Mouse (Mus musculus) embryonic facial prominence, embryonic 13.5 days (tissue): Measurements from ENCODE around the gene Lrp3. TPM values are rescaled to one million over a fixed set of nuclear protein-coding genes. Genes with fewer than 3 reads are reported as not detected.
A peak's percentile ranks its signal among the peaks of the same experiment; 100 is the strongest.

Source experiments
- ATAC-seq: fragments of 200-750 bp; cut with Nextera tagmentation; 2 replicates; pipeline ENCODE4 v1.8.0; 2017; ENCODE audit warnings: low read depth; ENCODE audit not compliant: insufficient number of reproducible peaks, insufficient read depth, low FRiP score, low TSS enrichment
- H3K27ac ChIP-seq: fragments of 300-500 bp; sonication (generic); 2 replicates; pipeline ENCODE4 v1.5.1; 2015; ENCODE audit warnings: moderate library complexity, mild to moderate bottlenecking, inconsistent platforms
- H3K27me3 ChIP-seq: fragments of 300-500 bp; sonication (generic); 2 replicates; pipeline ENCODE4 v1.6.1; 2015; ENCODE audit warnings: mild to moderate bottlenecking, inconsistent platforms
- H3K36me3 ChIP-seq: fragments of 300-500 bp; sonication (generic); 2 replicates; pipeline ENCODE4 v1.6.1; 2015; ENCODE audit warnings: mild to moderate bottlenecking, inconsistent platforms
- H3K4me1 ChIP-seq: fragments of 300-500 bp; sonication (generic); 2 replicates; pipeline ENCODE4 v1.6.1; 2015; ENCODE audit warnings: inconsistent platforms
- H3K4me2 ChIP-seq: fragments of 300-500 bp; sonication (generic); 2 replicates; pipeline ENCODE4 v1.6.1; 2015; ENCODE audit warnings: moderate library complexity, mild to moderate bottlenecking, inconsistent platforms
- H3K4me3 ChIP-seq: fragments of 300-500 bp; sonication (generic); 2 replicates; pipeline ENCODE4 v1.5.1; 2015; ENCODE audit warnings: mild to moderate bottlenecking, inconsistent platforms
- H3K9ac ChIP-seq: fragments of 300-500 bp; sonication (generic); 2 replicates; pipeline ENCODE4 v1.6.1; 2015; ENCODE audit warnings: mild to moderate bottlenecking, inconsistent platforms
- H3K9me3 ChIP-seq: fragments of 300-500 bp; sonication (generic); 2 replicates; pipeline ENCODE4 v1.6.1; 2016; ENCODE audit warnings: inconsistent platforms
- WGBS: fragments of 180-500 bp; shearing (Covaris S2); methylation state at CpG from one replicate; pipeline ENCODE4 v1.1.7; 2015; ENCODE audit warnings: mixed read lengths; 5-methylcytosine and 5-hydroxymethylcytosine counted together
- polyA plus RNA-seq: library from polyadenylated mRNA; unstranded; fragments of >200 nt; fragmentation: Nextera tagmentation; extraction: Ambion mirVana; gene quantifications from 2 replicates; pipeline ENCODE4 v1.2.1, GENCODE M21; 2015

Lrp3 gene
- polyA plus RNA-seq, 1 experiment from 2014 or later = 10.3 TPM

- Histone ChIP-seq H3K36me3 (no peaks in the 10 kb centered on the region), H3K9me3 (0 out of 2 replicates have a peak, but pooled peaks cover 6% of the 10 kb centered on the region), H3K9ac (no peak overlapping the region), H3K4me2 (peak overlapping the region; percentile 61; the same call in 1 of the 2 replicates), H3K4me1 (peaks cover 16% of the 10 kb centered on the region; the same call in 1 of the 2 replicates), H3K27me3 (no peaks in the 10 kb centered on the region), H3K27ac (no peak overlapping the region), H3K4me3 (no peak overlapping the region)
- WGBS = 30% methylated on average over 13 of the region's 13 CpGs
- no peak for ATAC-seq
Measured at GRCm38 (mm10) chr7:35232796-35233455, 17.6 kb upstream of the Lrp3 start.

GRCm38 (mm10) chr7:35230333-35230732 lies 15.0 kb upstream of the Lrp3 start:
- ATAC-seq = no peak
- Histone ChIP-seq H3K4me2 (no peak overlapping the region), H3K27ac (no peak overlapping the region), H3K4me1 (peaks cover 10% of the 10 kb centered on the region; the same call in 1 of the 2 replicates), H3K27me3 (no peaks in the 10 kb centered on the region), H3K9ac (no peak overlapping the region), H3K9me3 (0 out of 2 replicates have a peak, but pooled peaks cover 6% of the 10 kb centered on the region), H3K36me3 (no peaks in the 10 kb centered on the region), H3K4me3 (no peak overlapping the region)
- WGBS = 77% methylated on average over 3 of the region's 3 CpGs

- Histone ChIP-seq H3K27me3 (0 out of 2 replicates have a peak, but pooled peaks cover 3% of the 10 kb centered on the region), H3K4me1 (no peaks in the 10 kb centered on the region), H3K27ac (no peak overlapping the region), H3K9ac (no peak overlapping the region), H3K4me2 (no peak overlapping the region), H3K4me3 (no peak overlapping the region), H3K9me3 (no peaks in the 10 kb centered on the region), H3K36me3 (no peaks in the 10 kb centered on the region)
- no peak for ATAC-seq
- 73% methylated on average over 9 of the region's 9 CpGs for WGBS
Measured at GRCm38 (mm10) chr7:35220694-35221365, 5.5 kb upstream of the Lrp3 start.

- Histone ChIP-seq H3K27ac (no peak overlapping the region), H3K4me1 (peaks cover 18% of the 10 kb centered on the region), H3K4me2 (peak overlapping the region; percentile 81), H3K27me3 (0 out of 2 replicates have a peak, but pooled peaks cover 5% of the 10 kb centered on the region), H3K9ac (peak overlapping the region; percentile 83; the same call in 1 of the 2 replicates), H3K36me3 (peaks cover 20% of the 10 kb centered on the region), H3K9me3 (no peaks in the 10 kb centered on the region), H3K4me3 (peak overlapping the region; percentile 78)
- no peak for ATAC-seq
- WGBS = 36% methylated on average over 5 of the region's 5 CpGs
Measured at GRCm38 (mm10) chr7:35215731-35216130, 433 bp upstream of the Lrp3 start.

- peak overlapping the region; percentile 22 for H3K27ac ChIP-seq
- peak; percentile 35; the same call in 1 of the 2 replicates for ATAC-seq
- H3K4me2 ChIP-seq = peak overlapping the region; percentile 81
- H3K4me1 ChIP-seq = peaks cover 18% of the 10 kb centered on the region
- H3K9me3 ChIP-seq = no peaks in the 10 kb centered on the region
- H3K4me3 ChIP-seq = peak overlapping the region; percentile 78
- under 1% methylated on average over 51 of the region's 79 CpGs for WGBS
- H3K9ac ChIP-seq = peak overlapping the region; percentile 83
- peaks cover 31% of the 10 kb centered on the region for H3K36me3 ChIP-seq
- H3K27me3 ChIP-seq = 0 out of 2 replicates have a peak, but pooled peaks cover 5% of the 10 kb centered on the region
Measured at GRCm38 (mm10) chr7:35214442-35215222, 666 bp downstream of the Lrp3 start.

GRCm38 (mm10) chr7:35211791-35212190 lies 3.5 kb downstream of the Lrp3 start:
- no peak overlapping the region for H3K4me3 ChIP-seq
- no peaks in the 10 kb centered on the region for H3K9me3 ChIP-seq
- 88% methylated on average over 4 of the region's 4 CpGs for WGBS
- H3K27ac ChIP-seq = no peak overlapping the region
- H3K27me3 ChIP-seq = 0 out of 2 replicates have a peak, but pooled peaks cover 5% of the 10 kb centered on the region
- H3K4me2 ChIP-seq = no peak overlapping the region
- no peak overlapping the region for H3K9ac ChIP-seq
- no peak for ATAC-seq
- peaks cover 18% of the 10 kb centered on the region for H3K4me1 ChIP-seq
- H3K36me3 ChIP-seq = peaks cover 37% of the 10 kb centered on the region

- Histone ChIP-seq H3K27me3 (no peaks in the 10 kb centered on the region), H3K9ac (no peak overlapping the region), H3K36me3 (peaks cover 57% of the 10 kb centered on the region), H3K27ac (no peak overlapping the region), H3K4me1 (peaks cover 13% of the 10 kb centered on the region), H3K4me3 (no peak overlapping the region), H3K4me2 (no peak overlapping the region), H3K9me3 (no peaks in the 10 kb centered on the region)
- ATAC-seq = no peak
Measured at GRCm38 (mm10) chr7:35199755-35200154, 15.5 kb downstream of the Lrp3 start.

GRCm38 (mm10) chr7:35198981-35199754 lies 16.1 kb downstream of the Lrp3 start:
- 92% methylated on average over 12 of the region's 12 CpGs for WGBS
- Histone ChIP-seq H3K4me3 (no peak overlapping the region), H3K27me3 (no peaks in the 10 kb centered on the region), H3K4me1 (peaks cover 13% of the 10 kb centered on the region), H3K9ac (no peak overlapping the region), H3K36me3 (peaks cover 52% of the 10 kb centered on the region), H3K9me3 (no peaks in the 10 kb centered on the region), H3K27ac (no peak overlapping the region), H3K4me2 (no peak overlapping the region)
- no peak for ATAC-seq

- ATAC-seq = peak; percentile 17; the same call in 1 of the 2 replicates
- Histone ChIP-seq H3K9me3 (no peaks in the 10 kb centered on the region), H3K36me3 (peaks cover 30% of the 10 kb centered on the region), H3K9ac (no peak overlapping the region), H3K4me1 (peaks cover 13% of the 10 kb centered on the region), H3K27ac (no peak overlapping the region), H3K4me2 (no peak overlapping the region), H3K4me3 (no peak overlapping the region), H3K27me3 (peaks cover 2% of the 10 kb centered on the region)
- WGBS = 39% methylated on average over 2 of the region's 2 CpGs
Measured at GRCm38 (mm10) chr7:35197022-35197421, 18.3 kb downstream of the Lrp3 start.

GRCm38 (mm10) chr7:35191276-35191675 lies 24.0 kb downstream of the Lrp3 start:
- Histone ChIP-seq H3K9ac (no peak overlapping the region), H3K4me1 (peaks cover 11% of the 10 kb centered on the region), H3K27ac (no peak overlapping the region), H3K4me3 (no peak overlapping the region), H3K4me2 (no peak overlapping the region), H3K36me3 (no peaks in the 10 kb centered on the region), H3K27me3 (peaks cover 51% of the 10 kb centered on the region), H3K9me3 (no peaks in the 10 kb centered on the region)
- 8% methylated on average over 2 of the region's 2 CpGs for WGBS
- no peak for ATAC-seq

- no peaks in the 10 kb centered on the region for H3K36me3 ChIP-seq
- no peaks in the 10 kb centered on the region for H3K9me3 ChIP-seq
- no peak overlapping the region for H3K4me2 ChIP-seq
- no peak overlapping the region for H3K4me3 ChIP-seq
- H3K27ac ChIP-seq = no peak overlapping the region
- peaks cover 26% of the 10 kb centered on the region for H3K4me1 ChIP-seq
- ATAC-seq = no peak
- H3K27me3 ChIP-seq = peaks cover 67% of the 10 kb centered on the region
- no peak overlapping the region for H3K9ac ChIP-seq
- 52% methylated on average over 5 of the region's 5 CpGs for WGBS
Measured at GRCm38 (mm10) chr7:35189699-35190098, 25.6 kb downstream of the Lrp3 start.
